Mouse (Mus musculus) urinary bladder, adult 18-20 months (tissue): ENCODE results near the gene Fam50b.

Source experiments
- DNase-seq, 2 experiments: peaks; one replicate each; pipeline ENCODE4 v3.0.0; 2022; ENCODE audit warnings: low spot score in 2 of 2, mixed read lengths in 2 of 2

Gene Fam50b

DNA sequence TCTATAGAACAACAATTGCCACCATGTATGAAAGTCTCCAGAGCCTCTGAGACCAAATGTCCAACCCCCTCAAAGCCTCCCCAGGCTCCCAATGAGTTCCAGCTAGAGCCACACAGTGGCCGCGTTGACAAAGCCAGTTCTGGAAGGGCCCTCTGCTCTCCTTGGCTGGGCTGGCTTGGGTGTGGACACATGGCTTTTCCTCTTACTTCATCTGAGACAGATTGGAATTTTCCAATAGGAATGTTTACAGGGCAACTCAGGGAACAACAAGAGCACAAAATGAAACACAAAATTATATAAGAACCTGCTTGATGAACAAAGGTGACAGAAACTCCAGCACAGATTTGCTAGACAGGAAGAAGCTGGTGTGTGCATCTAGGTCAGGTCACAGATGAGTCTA is 59.8 kb downstream of the Fam50b start:
- DNase-seq = no peak
